Mouse (Mus musculus): Measurements from ENCODE around the gene Ndc1. TPM values are rescaled to one million over a fixed set of nuclear protein-coding genes. Genes with fewer than 3 reads are reported as not detected.
A peak's percentile ranks its signal among the peaks of the same experiment; 100 is the strongest.

Ndc1 gene
- polyA plus RNA-seq, 1 experiment = not detected

- H3K4me1 ChIP-seq (ENCODE audit: control insufficient read depth, insufficient read depth, low read length) = no peaks in the 10 kb centered on the region
- TF ChIP-seq CTCF (IDR thresholded peaks at IDR 0.05; ENCODE audit: insufficient read depth, low read depth, low read length) (no peak), POLR2A (IDR thresholded peaks at IDR 0.05; ENCODE audit: insufficient read depth, low read depth, low read length) (no peak)
- no peak overlapping the region for H3K27ac ChIP-seq (ENCODE audit: insufficient read depth, low read depth, low read length)
- WGBS = 71% methylated on average over 4 of the region's 4 CpGs
- H3K4me3 ChIP-seq (ENCODE audit: insufficient read depth, low read depth, low read length) = no peak overlapping the region
Observed at GRCm38 (mm10) chr4:107387038-107387437, 19.5 kb downstream of the Ndc1 start.

DNA sequence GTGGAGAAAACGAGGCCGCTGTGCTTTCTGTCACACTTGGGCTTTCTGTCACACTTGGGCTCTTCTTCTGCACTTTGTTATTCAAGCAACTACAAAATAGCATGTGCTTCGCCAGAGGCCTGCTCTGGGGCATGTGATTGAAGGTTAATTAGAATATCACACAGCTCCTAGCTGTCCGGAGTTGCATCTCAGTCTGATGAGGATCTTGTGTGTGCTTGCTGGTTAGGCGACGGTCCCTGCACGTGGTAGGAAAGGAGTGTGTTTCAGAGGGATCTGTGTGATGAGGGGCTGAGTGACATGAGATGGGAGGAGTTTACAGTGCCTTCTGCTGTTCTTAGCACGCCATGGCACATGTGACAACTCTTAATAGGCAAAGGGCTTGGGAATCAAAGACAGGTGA lies 19.9 kb downstream of the Ndc1 start:
- WGBS = 64% methylated on average over 8 of the region's 8 CpGs
- H3K4me3 ChIP-seq (ENCODE audit: insufficient read depth, low read depth, low read length) = no peak overlapping the region
- H3K27ac ChIP-seq (ENCODE audit: insufficient read depth, low read depth, low read length) = 0 out of 2 replicates have a peak overlapping the region, but pooled peaks have one; percentile 16
- H3K4me1 ChIP-seq (ENCODE audit: control insufficient read depth, insufficient read depth, low read length) = no peaks in the 10 kb centered on the region
- TF ChIP-seq POLR2A (IDR thresholded peaks at IDR 0.05; ENCODE audit: insufficient read depth, low read depth, low read length) = no peak
- no peak for TF ChIP-seq CTCF (IDR thresholded peaks at IDR 0.05; ENCODE audit: insufficient read depth, low read depth, low read length)

- TF ChIP-seq POLR2A (IDR thresholded peaks at IDR 0.05; ENCODE audit: insufficient read depth, low read depth, low read length) = no peak
- no peak for TF ChIP-seq CTCF (IDR thresholded peaks at IDR 0.05; ENCODE audit: insufficient read depth, low read depth, low read length)
- Histone ChIP-seq H3K4me1 (ENCODE audit: control insufficient read depth, insufficient read depth, low read length) (no peaks in the 10 kb centered on the region), H3K27ac (ENCODE audit: insufficient read depth, low read depth, low read length) (no peak overlapping the region), H3K4me3 (ENCODE audit: insufficient read depth, low read depth, low read length) (no peak overlapping the region)
- WGBS = 97% methylated on average over 2 of the region's 2 CpGs
Observed at GRCm38 (mm10) chr4:107388291-107388690, 20.7 kb downstream of the Ndc1 start.

DNA sequence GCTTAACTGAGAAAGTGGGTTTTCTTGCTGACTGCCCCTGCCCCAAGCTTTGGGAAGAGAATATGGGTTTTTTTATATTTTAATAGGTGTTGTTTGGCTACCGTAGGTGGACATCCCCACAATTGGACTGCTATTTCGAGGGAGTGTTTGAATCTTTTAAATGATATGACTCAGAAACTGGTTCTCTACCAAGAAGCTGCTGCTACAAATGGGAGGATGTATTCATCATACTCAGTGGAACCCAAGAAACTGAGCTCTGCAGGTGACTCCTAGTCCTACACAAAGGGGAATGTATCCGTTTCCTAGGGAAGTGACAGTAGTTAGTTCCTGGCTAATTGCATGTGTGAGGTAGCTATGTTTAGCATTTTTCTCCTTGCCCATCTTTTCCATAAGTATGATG lies 21.8 kb downstream of the Ndc1 start:
- no peak for TF ChIP-seq CTCF (IDR thresholded peaks at IDR 0.05; ENCODE audit: insufficient read depth, low read depth, low read length)
- no peak for TF ChIP-seq POLR2A (IDR thresholded peaks at IDR 0.05; ENCODE audit: insufficient read depth, low read depth, low read length)
- 64% methylated on average over 3 of the region's 3 CpGs for WGBS
- H3K27ac ChIP-seq (ENCODE audit: insufficient read depth, low read depth, low read length) = no peak overlapping the region
- H3K4me1 ChIP-seq (ENCODE audit: control insufficient read depth, insufficient read depth, low read length) = no peaks in the 10 kb centered on the region
- H3K4me3 ChIP-seq (ENCODE audit: insufficient read depth, low read depth, low read length) = no peak overlapping the region

- WGBS = 83% methylated on average over 2 of the region's 2 CpGs
- Histone ChIP-seq H3K4me1 (ENCODE audit: control insufficient read depth, insufficient read depth, low read length) (no peaks in the 10 kb centered on the region), H3K4me3 (ENCODE audit: insufficient read depth, low read depth, low read length) (no peak overlapping the region), H3K27ac (ENCODE audit: insufficient read depth, low read depth, low read length) (no peak overlapping the region)
- TF ChIP-seq POLR2A (IDR thresholded peaks at IDR 0.05; ENCODE audit: insufficient read depth, low read depth, low read length) (no peak), CTCF (IDR thresholded peaks at IDR 0.05; ENCODE audit: insufficient read depth, low read depth, low read length) (no peak)
Observed at GRCm38 (mm10) chr4:107393771-107394170, 26.2 kb downstream of the Ndc1 start.

- 93% methylated on average over 4 of the region's 4 CpGs for WGBS
- TF ChIP-seq POLR2A (IDR thresholded peaks at IDR 0.05; ENCODE audit: insufficient read depth, low read depth, low read length) (no peak), CTCF (IDR thresholded peaks at IDR 0.05; ENCODE audit: insufficient read depth, low read depth, low read length) (no peak)
- Histone ChIP-seq H3K4me1 (ENCODE audit: control insufficient read depth, insufficient read depth, low read length) (peaks cover 3% of the 10 kb centered on the region; the same call in 1 of the 2 replicates), H3K27ac (ENCODE audit: insufficient read depth, low read depth, low read length) (no peak overlapping the region), H3K4me3 (ENCODE audit: insufficient read depth, low read depth, low read length) (no peak overlapping the region)
Observed at GRCm38 (mm10) chr4:107420202-107420601, 52.6 kb downstream of the Ndc1 start.

DNA sequence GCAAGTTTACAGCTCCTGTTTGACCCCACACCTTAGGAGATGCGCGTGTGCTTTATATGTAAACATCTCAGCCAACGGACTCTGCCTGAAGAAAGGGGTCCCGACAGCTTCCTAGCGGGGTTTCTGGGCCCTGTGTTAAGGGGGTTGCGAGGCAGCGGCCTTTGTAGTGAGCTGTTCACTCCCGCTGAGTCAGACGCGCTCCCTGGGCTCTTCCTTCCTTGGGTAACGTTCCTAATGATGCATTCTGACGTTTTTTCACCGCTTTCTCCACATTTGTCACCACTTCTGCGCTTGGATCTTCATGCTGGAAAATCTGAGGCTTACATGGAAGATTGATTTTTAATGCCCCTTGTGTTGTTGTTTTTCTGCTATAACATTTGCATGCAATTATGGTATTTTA lies 54.1 kb downstream of the Ndc1 start:
- TF ChIP-seq CTCF (IDR thresholded peaks at IDR 0.05; ENCODE audit: insufficient read depth, low read depth, low read length) = no peak
- peaks cover 3% of the 10 kb centered on the region; the same call in 1 of the 2 replicates for H3K4me1 ChIP-seq (ENCODE audit: control insufficient read depth, insufficient read depth, low read length)
- H3K4me3 ChIP-seq (ENCODE audit: insufficient read depth, low read depth, low read length) = no peak overlapping the region
- WGBS = 11% methylated on average over 14 of the region's 14 CpGs
- H3K27ac ChIP-seq (ENCODE audit: insufficient read depth, low read depth, low read length) = no peak overlapping the region

DNA sequence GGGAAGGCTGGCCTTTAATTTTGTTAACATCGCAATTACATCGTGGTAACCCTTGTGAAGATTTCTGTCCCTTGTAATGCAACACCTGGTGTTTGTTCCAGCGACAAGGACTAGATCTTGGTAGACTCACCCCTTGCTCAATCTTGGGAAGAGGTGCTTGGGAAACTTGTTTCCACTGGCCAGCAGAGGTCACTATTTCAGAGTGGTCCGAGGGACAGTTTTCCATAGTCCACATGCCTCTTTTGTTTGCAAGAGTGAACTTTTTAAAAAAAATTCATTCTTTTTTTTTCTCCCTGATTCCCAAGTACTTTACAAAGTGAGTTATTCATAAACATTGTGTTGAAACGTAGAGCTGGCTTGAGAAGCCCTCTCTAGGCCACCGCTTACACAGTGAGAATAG lies 54.6 kb downstream of the Ndc1 start:
- H3K4me3 ChIP-seq (ENCODE audit: insufficient read depth, low read depth, low read length) = no peak overlapping the region
- H3K4me1 ChIP-seq (ENCODE audit: control insufficient read depth, insufficient read depth, low read length) = peaks cover 3% of the 10 kb centered on the region; the same call in 1 of the 2 replicates
- H3K27ac ChIP-seq (ENCODE audit: insufficient read depth, low read depth, low read length) = no peak overlapping the region
- TF ChIP-seq CTCF (IDR thresholded peaks at IDR 0.05; ENCODE audit: insufficient read depth, low read depth, low read length) = no peak
- no peak for TF ChIP-seq POLR2A (IDR thresholded peaks at IDR 0.05; ENCODE audit: insufficient read depth, low read depth, low read length)
- WGBS = 36% methylated on average over 6 of the region's 6 CpGs

DNA sequence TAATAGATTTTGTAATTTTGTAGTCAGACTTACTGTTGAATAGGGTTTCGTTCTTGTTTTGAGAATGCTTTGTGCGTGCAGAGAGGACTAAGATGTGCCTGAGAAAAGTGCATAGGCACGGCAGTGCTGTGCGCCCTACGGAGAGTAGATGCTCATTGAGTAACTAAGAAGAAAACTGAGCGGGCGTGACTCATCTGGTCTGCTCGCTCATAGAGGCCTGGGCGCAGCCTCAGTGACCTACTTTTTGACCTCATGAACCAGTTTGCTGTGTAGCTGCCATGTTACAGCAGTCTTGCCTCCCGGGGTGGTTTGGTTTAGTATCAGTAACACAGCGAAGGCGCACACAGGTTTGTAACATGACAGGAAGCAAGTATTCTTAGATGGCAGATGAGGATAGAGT lies 58.0 kb downstream of the Ndc1 start:
- WGBS = 94% methylated on average over 12 of the region's 12 CpGs
- TF ChIP-seq CTCF (IDR thresholded peaks at IDR 0.05; ENCODE audit: insufficient read depth, low read depth, low read length) (no peak), POLR2A (IDR thresholded peaks at IDR 0.05; ENCODE audit: insufficient read depth, low read depth, low read length) (no peak)
- Histone ChIP-seq H3K4me1 (ENCODE audit: control insufficient read depth, insufficient read depth, low read length) (peaks cover 3% of the 10 kb centered on the region; the same call in 1 of the 2 replicates), H3K4me3 (ENCODE audit: insufficient read depth, low read depth, low read length) (no peak overlapping the region), H3K27ac (ENCODE audit: insufficient read depth, low read depth, low read length) (no peak overlapping the region)

- H3K27ac ChIP-seq (ENCODE audit: insufficient read depth, low read depth, low read length) = no peak overlapping the region
- WGBS = 73% methylated on average over 9 of the region's 9 CpGs
- TF ChIP-seq CTCF (IDR thresholded peaks at IDR 0.05; ENCODE audit: insufficient read depth, low read depth, low read length) (no peak), POLR2A (IDR thresholded peaks at IDR 0.05; ENCODE audit: insufficient read depth, low read depth, low read length) (no peak)
Observed at GRCm38 (mm10) chr4:107426631-107427030, 59.0 kb downstream of the Ndc1 start.

More at GRCm38 (mm10) chr4:107426631-107427030, 59.0 kb downstream of the Ndc1 start:
- H3K4me1 ChIP-seq (ENCODE audit: control insufficient read depth, insufficient read depth, low read length) = no peaks in the 10 kb centered on the region; the same call in 1 of the 2 replicates
- H3K4me3 ChIP-seq (ENCODE audit: insufficient read depth, low read depth, low read length) = no peak overlapping the region
